Mouse (Mus musculus): Measurements from ENCODE around the gene Trhde.

- TF ChIP-seq CTCF (IDR thresholded peaks at IDR 0.05; ENCODE audit: low read depth, low read length) = no peak
- no peak for TF ChIP-seq GATA1 (IDR thresholded peaks at IDR 0.05; ENCODE audit: borderline replicate concordance, low read length)
- TF ChIP-seq POLR2AphosphoS5 (IDR thresholded peaks at IDR 0.05; ENCODE audit: insufficient replicate concordance, low read depth, low read length) = no peak
- no peak for TF ChIP-seq TAL1 (conservative IDR thresholded peaks at IDR 0.05; ENCODE audit: low read depth, low read length)
Observed at GRCm38 (mm10) chr10:114800331-114801304, 1.5 kb downstream of the Trhde start.

Measured in G1E (cell line).